Mouse (Mus musculus) ES-E14 (cell line): ENCODE data around the gene Celsr3. TPM values are rescaled to one million over a fixed set of nuclear protein-coding genes. Genes with fewer than 3 reads are reported as not detected.

ENCODE experiments used
- DNase-seq: peaks from one replicate; pipeline ENCODE4 v3.0.0-alpha.2; 2013; ENCODE audit warnings: low read depth, low spot score
- H3K27ac ChIP-seq: 2 replicates; pipeline ENCODE4 v1.5.1; 2012; ENCODE audit warnings: low read depth, mild to moderate bottlenecking, low read length, moderate library complexity, mixed read lengths; ENCODE audit not compliant: poor library complexity, insufficient read depth, severe bottlenecking
- H3K36me3 ChIP-seq: 2 replicates; pipeline ENCODE4 v1.6.1; 2012; ENCODE audit warnings: mild to moderate bottlenecking, low read length, moderate library complexity, mixed read lengths; ENCODE audit not compliant: control insufficient read depth, poor library complexity, insufficient read depth, severe bottlenecking
- H3K4me1 ChIP-seq, 2 experiments: fragments of 150-350 bp in 1 of 2; sonication (generic) in 1 of 2; 2 replicates each; pipeline ENCODE4 v1.6.1; 2012; ENCODE audit warnings: low read length in 2 of 2, mild to moderate bottlenecking in 1 of 2, mixed read lengths in 1 of 2; ENCODE audit not compliant: control insufficient read depth in 2 of 2, insufficient read depth in 2 of 2, poor library complexity in 1 of 2
- H3K4me3 ChIP-seq, 2 experiments: fragments of 150-350 bp in 1 of 2; sonication (generic) in 1 of 2; 2 replicates each; pipeline ENCODE4 v1.5.1; 2012; ENCODE audit warnings: low read length in 2 of 2, low read depth in 1 of 2, mild to moderate bottlenecking in 1 of 2, mixed read lengths in 1 of 2; ENCODE audit not compliant: insufficient read depth in 1 of 2, poor library complexity in 1 of 2, severe bottlenecking in 1 of 2
- H3K9ac ChIP-seq: 2 replicates; pipeline ENCODE4 v1.6.1; 2012; ENCODE audit warnings: low read depth, mild to moderate bottlenecking, low read length, mixed read lengths; ENCODE audit not compliant: poor library complexity, insufficient read depth, severe bottlenecking
- H3K9me3 ChIP-seq: fragments of 150-350 bp; sonication (generic); 2 replicates; pipeline ENCODE4 v1.6.1; 2012; ENCODE audit warnings: low read depth, mild to moderate bottlenecking, low read length; ENCODE audit not compliant: control insufficient read depth, insufficient read depth
- CHD2 ChIP-seq: IDR thresholded peaks from 2 replicates; pipeline ENCODE4 v1.6.1; 2014; ENCODE audit warnings: mild to moderate bottlenecking, low read depth, low read length, inconsistent platforms
- HCFC1 ChIP-seq: IDR thresholded peaks from 2 replicates; pipeline ENCODE4 v1.6.1; 2012; ENCODE audit warnings: low read length, inconsistent platforms, borderline replicate concordance; ENCODE audit not compliant: insufficient read depth
- MAFK ChIP-seq: IDR thresholded peaks from 2 replicates; pipeline ENCODE4 v1.6.1; 2014; ENCODE audit warnings: mild to moderate bottlenecking, low read depth, low read length, inconsistent platforms; ENCODE audit not compliant: insufficient read depth
- ZC3H11A ChIP-seq: IDR thresholded peaks from 2 replicates; pipeline ENCODE4 v1.6.1; 2012; ENCODE audit warnings: low read depth, mild to moderate bottlenecking, inconsistent platforms, low read length, borderline replicate concordance
- ZNF384 ChIP-seq: IDR thresholded peaks from 2 replicates; pipeline ENCODE4 v1.6.1; 2012; ENCODE audit warnings: low read depth, low read length, inconsistent platforms
- in situ Hi-C, 2 experiments: fragments of 600-800 bp; cut with MboI; formaldehyde crosslinking; loops; one replicate each; pipeline ENCODE4 v1.15.1; 2025; ENCODE audit warnings: low sequenced_read_pairs in 2 of 2, inconsistent platforms in 1 of 2; ENCODE audit not compliant: unreplicated experiment in 2 of 2
- total RNA-seq: library from RNA; depleted of rRNA; stranded (reverse); fragments of 300-350 nt; gene quantifications from 2 replicates; pipeline ENCODE4 v1.2.3, GENCODE M21; 2012

The Celsr3 gene
- total RNA-seq, 1 experiment, result 4.3 TPM

DNA sequence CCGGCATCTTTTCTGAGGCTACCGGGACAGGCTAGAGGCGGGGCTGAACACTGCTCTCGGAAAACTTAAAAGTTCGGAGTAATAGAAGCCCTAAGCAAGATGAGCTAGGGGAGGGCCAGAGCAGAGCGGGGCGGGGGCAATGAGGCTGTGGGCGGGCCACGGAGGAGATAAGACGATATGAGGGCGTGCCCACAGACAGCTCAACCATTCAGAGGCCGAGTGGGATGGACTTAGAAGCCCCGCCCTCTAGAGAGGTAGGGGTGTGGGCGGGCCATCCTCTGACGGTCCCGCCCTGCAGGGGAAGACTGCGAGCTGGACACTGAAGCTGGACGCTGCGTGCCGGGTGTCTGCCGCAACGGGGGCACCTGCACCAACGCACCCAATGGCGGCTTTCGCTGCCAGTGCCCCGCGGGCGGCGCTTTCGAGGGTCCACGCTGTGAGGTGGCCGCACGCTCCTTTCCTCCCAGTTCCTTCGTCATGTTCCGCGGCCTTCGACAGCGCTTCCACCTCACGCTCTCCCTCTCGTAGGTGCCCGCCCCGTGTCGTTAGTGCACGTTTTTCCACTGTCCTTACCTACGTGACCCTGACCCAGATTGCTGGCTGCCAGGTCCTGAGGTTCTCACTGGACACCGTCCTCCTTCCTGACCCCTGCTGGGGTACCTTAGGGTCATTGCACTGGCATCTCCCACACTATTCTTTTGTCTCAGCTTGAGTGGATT lies 6.4 kb downstream of the Celsr3 start:
- no peak overlapping the region for H3K27ac ChIP-seq
- H3K9me3 ChIP-seq, result no peaks in the 10 kb centered on the region
- peak overlapping the region; percentile 69 to 96 for H3K4me3 ChIP-seq
- peak overlapping the region; percentile 49 for H3K9ac ChIP-seq
- in situ Hi-C loops, result no loop called here
- H3K36me3 ChIP-seq, result no peaks in the 10 kb centered on the region; the same call in 1 of the 2 replicates
- peak; percentile 96 for DNase-seq
- H3K4me1 ChIP-seq, result peaks cover 0 to 8% of the 10 kb centered on the region in 2 experiments; a peak in 2 of 4 replicates
- no peak for TF ChIP-seq MAFK
- no peak for TF ChIP-seq ZC3H11A
- TF ChIP-seq CHD2, result no peak
- no peak for TF ChIP-seq HCFC1
- TF ChIP-seq ZNF384, result no peak

DNA sequence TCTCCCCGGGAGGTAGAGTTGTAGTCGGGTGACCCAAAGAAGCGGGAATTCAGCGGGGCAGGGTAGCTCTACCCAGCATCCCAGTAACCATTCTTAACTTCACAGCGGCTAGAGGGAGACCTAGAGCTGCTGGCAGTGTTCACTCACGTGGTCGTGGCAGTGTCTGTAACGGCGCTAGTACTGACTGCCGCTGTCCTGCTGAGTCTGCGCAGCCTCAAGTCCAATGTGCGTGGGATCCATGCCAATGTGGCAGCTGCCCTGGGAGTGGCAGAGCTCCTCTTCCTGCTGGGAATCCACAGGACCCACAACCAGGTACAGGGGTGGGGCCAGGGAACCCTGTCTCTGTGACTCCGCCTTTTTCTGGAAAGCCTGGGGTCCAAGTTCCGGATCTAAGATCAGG lies 16.9 kb downstream of the Celsr3 start:
- peaks cover 0 to 10% of the 10 kb centered on the region in 2 experiments; a peak in 1 of 4 replicates for H3K4me1 ChIP-seq
- H3K36me3 ChIP-seq, result peaks cover 3% of the 10 kb centered on the region; the same call in 1 of the 2 replicates
- peak overlapping the region; percentile 39; the same call in 1 of the 2 replicates for H3K9ac ChIP-seq
- TF ChIP-seq ZNF384 (no peak), CHD2 (no peak), ZC3H11A (no peak), MAFK (no peak), HCFC1 (no peak)
- peak overlapping the region; percentile 19 to 39; a peak in 2 of 4 replicates for H3K4me3 ChIP-seq
- no peaks in the 10 kb centered on the region for H3K9me3 ChIP-seq
- DNase-seq, result no peak
- in situ Hi-C loops, result no loop called here
- no peak overlapping the region for H3K27ac ChIP-seq

DNA sequence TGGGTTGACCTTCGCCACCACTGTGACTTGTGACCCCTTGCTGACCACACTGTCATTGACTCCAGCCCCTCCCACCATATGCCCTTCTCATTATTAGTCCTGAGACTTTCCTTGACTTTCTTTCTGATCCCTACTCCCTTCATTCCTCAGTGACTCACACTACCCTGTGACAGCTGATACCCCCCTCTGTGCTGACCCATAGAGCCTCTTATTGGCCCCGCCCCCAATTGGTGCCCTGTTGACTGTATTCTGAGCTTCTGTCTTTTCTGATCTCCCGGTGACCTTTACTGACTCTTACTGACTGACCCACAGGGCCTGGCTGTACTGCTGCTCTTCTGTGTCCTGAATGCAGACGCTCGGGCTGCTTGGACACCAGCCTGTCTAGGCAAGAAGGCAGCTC lies 19.3 kb downstream of the Celsr3 start:
- H3K4me1 ChIP-seq, result peaks cover 2 to 19% of the 10 kb centered on the region in 2 experiments; a peak in 1 of 4 replicates
- no peak overlapping the region for H3K9ac ChIP-seq
- no peak for TF ChIP-seq CHD2
- no peak for TF ChIP-seq HCFC1
- no peak for TF ChIP-seq ZNF384
- no peak for TF ChIP-seq ZC3H11A
- TF ChIP-seq MAFK, result no peak
- in situ Hi-C loops, result no loop called here
- peaks cover 3% of the 10 kb centered on the region; the same call in 1 of the 2 replicates for H3K36me3 ChIP-seq
- no peak overlapping the region for H3K27ac ChIP-seq
- DNase-seq, result no peak
- H3K4me3 ChIP-seq, result no peak overlapping the region
- no peaks in the 10 kb centered on the region for H3K9me3 ChIP-seq

DNA sequence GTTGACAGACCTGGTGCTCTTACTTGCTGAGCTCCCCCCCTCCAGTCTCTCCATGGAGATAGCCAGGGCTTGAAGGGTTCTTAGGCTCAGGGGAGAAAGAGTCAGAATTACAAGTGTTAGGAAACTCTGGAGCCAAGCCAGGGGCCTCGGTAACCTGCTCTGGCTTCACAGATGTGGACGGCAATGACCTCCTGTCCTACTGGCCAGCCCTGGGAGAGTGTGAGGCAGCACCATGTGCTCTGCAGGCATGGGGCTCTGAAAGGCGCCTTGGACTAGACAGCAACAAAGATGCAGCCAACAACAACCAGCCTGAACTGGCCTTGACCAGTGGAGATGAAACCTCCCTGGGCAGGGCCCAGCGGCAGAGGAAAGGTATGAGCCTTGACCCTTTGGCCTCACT lies 21.3 kb downstream of the Celsr3 start:
- TF ChIP-seq MAFK (no peak), CHD2 (no peak), HCFC1 (no peak), ZC3H11A (no peak), ZNF384 (no peak)
- H3K36me3 ChIP-seq, result peaks cover 3% of the 10 kb centered on the region; the same call in 1 of the 2 replicates
- in situ Hi-C loops, result no loop called here

More for the DNA sequence above, 21.3 kb downstream of the Celsr3 start:
- Histone ChIP-seq H3K9me3 (no peaks in the 10 kb centered on the region), H3K9ac (0 out of 2 replicates have a peak overlapping the region, but pooled peaks have one; percentile 14), H3K4me3 (no peak overlapping the region; a peak in 1 of 4 replicates), H3K4me1 (peaks cover 2 to 22% of the 10 kb centered on the region in 2 experiments; a peak in 1 of 4 replicates), H3K27ac (no peak overlapping the region)
- no peak for DNase-seq
